Mouse (Mus musculus): ENCODE measurements around the gene Map7. TPM values are rescaled to one million over a fixed set of nuclear protein-coding genes. Genes with fewer than 3 reads are reported as not detected.

Gene Map7
- polyA plus RNA-seq, 1 experiment from 2014 or later, result 1.1 TPM

GRCm38 (mm10) chr10:20257721-20258720 is 109.8 kb downstream of the Map7 start:
- Histone ChIP-seq H3K4me2 (ENCODE audit: low read depth, severe bottlenecking) (no peak overlapping the region), H3K9ac (ENCODE audit: low read length) (no peak overlapping the region), H3K4me1 (ENCODE audit: control insufficient read depth, insufficient read depth, low read length) (0 out of 2 replicates have a peak, but pooled peaks cover 4% of the 10 kb centered on the region), H3K36me3 (ENCODE audit: control insufficient read depth, insufficient read depth, low read length) (no peaks in the 10 kb centered on the region), H3K27me3 (ENCODE audit: control insufficient read depth, insufficient read depth, low read length) (no peaks in the 10 kb centered on the region), H3K27ac (replicated peaks; ENCODE audit: low read depth, low read length) (no peak overlapping the region), H3K4me3 (ENCODE audit: low read depth, low read length) (no peak overlapping the region), H3K9me3 (ENCODE audit: control insufficient read depth, low read length) (no peaks in the 10 kb centered on the region)
- 85% methylated on average over 15 of the region's 15 CpGs for WGBS
- ATAC-seq (ENCODE audit: insufficient number of reproducible peaks, low FRiP score, low TSS enrichment, low read depth) (no peak), DNase-seq (ENCODE audit: low spot score) (no peak)

- no peak for ATAC-seq (ENCODE audit: insufficient number of reproducible peaks, low FRiP score, low TSS enrichment, low read depth)
- no peaks in the 10 kb centered on the region for H3K9me3 ChIP-seq (ENCODE audit: control insufficient read depth, low read length)
- no peaks in the 10 kb centered on the region for H3K36me3 ChIP-seq (ENCODE audit: control insufficient read depth, insufficient read depth, low read length)
- no peak overlapping the region for H3K27ac ChIP-seq (replicated peaks; ENCODE audit: low read depth, low read length)
- WGBS, result 83% methylated on average over 2 of the region's 2 CpGs
- H3K4me1 ChIP-seq (ENCODE audit: control insufficient read depth, insufficient read depth, low read length), result 0 out of 2 replicates have a peak, but pooled peaks cover 4% of the 10 kb centered on the region
- DNase-seq (ENCODE audit: low spot score), result no peak
- H3K4me3 ChIP-seq (ENCODE audit: low read depth, low read length), result no peak overlapping the region
- H3K27me3 ChIP-seq (ENCODE audit: control insufficient read depth, insufficient read depth, low read length), result no peaks in the 10 kb centered on the region
- no peak overlapping the region for H3K4me2 ChIP-seq (ENCODE audit: low read depth, severe bottlenecking)
- H3K9ac ChIP-seq (ENCODE audit: low read length), result no peak overlapping the region
Measured at GRCm38 (mm10) chr10:20259476-20259875, 111.2 kb downstream of the Map7 start.

GRCm38 (mm10) chr10:20262896-20263295 is 114.6 kb downstream of the Map7 start:
- no peak overlapping the region for H3K9ac ChIP-seq (ENCODE audit: low read length)
- DNase-seq (ENCODE audit: low spot score), result no peak
- 83% methylated on average over 6 of the region's 6 CpGs for WGBS

GRCm38 (mm10) chr10:20264479-20264878 is 116.2 kb downstream of the Map7 start:
- DNase-seq (ENCODE audit: low spot score) (no peak), ATAC-seq (ENCODE audit: insufficient number of reproducible peaks, low FRiP score, low TSS enrichment, low read depth) (no peak)
- no peak overlapping the region for H3K4me2 ChIP-seq (ENCODE audit: low read depth, severe bottlenecking)
- no peaks in the 10 kb centered on the region for H3K9me3 ChIP-seq (ENCODE audit: control insufficient read depth, low read length)
- H3K4me1 ChIP-seq (ENCODE audit: control insufficient read depth, insufficient read depth, low read length), result no peaks in the 10 kb centered on the region; the same call in 1 of the 2 replicates
- no peak overlapping the region for H3K9ac ChIP-seq (ENCODE audit: low read length)
- H3K36me3 ChIP-seq (ENCODE audit: control insufficient read depth, insufficient read depth, low read length), result no peaks in the 10 kb centered on the region
- no peak overlapping the region for H3K27ac ChIP-seq (replicated peaks; ENCODE audit: low read depth, low read length)
- H3K4me3 ChIP-seq (ENCODE audit: low read depth, low read length), result no peak overlapping the region
- no peaks in the 10 kb centered on the region for H3K27me3 ChIP-seq (ENCODE audit: control insufficient read depth, insufficient read depth, low read length)
- 91% methylated on average over 7 of the region's 7 CpGs for WGBS

More at GRCm38 (mm10) chr10:20262896-20263295, 114.6 kb downstream of the Map7 start:
- H3K27me3 ChIP-seq (ENCODE audit: control insufficient read depth, insufficient read depth, low read length), result no peaks in the 10 kb centered on the region
- no peak overlapping the region for H3K4me3 ChIP-seq (ENCODE audit: low read depth, low read length)
- no peaks in the 10 kb centered on the region for H3K9me3 ChIP-seq (ENCODE audit: control insufficient read depth, low read length)
- H3K4me1 ChIP-seq (ENCODE audit: control insufficient read depth, insufficient read depth, low read length), result 0 out of 2 replicates have a peak, but pooled peaks cover 4% of the 10 kb centered on the region
- ATAC-seq (ENCODE audit: insufficient number of reproducible peaks, low FRiP score, low TSS enrichment, low read depth), result no peak
- no peak overlapping the region for H3K4me2 ChIP-seq (ENCODE audit: low read depth, severe bottlenecking)
- no peak overlapping the region for H3K27ac ChIP-seq (replicated peaks; ENCODE audit: low read depth, low read length)
- no peaks in the 10 kb centered on the region for H3K36me3 ChIP-seq (ENCODE audit: control insufficient read depth, insufficient read depth, low read length)

- no peaks in the 10 kb centered on the region for H3K9me3 ChIP-seq (ENCODE audit: control insufficient read depth, low read length)
- H3K36me3 ChIP-seq (ENCODE audit: control insufficient read depth, insufficient read depth, low read length), result no peaks in the 10 kb centered on the region
- no peaks in the 10 kb centered on the region; the same call in 1 of the 2 replicates for H3K4me1 ChIP-seq (ENCODE audit: control insufficient read depth, insufficient read depth, low read length)
- WGBS, result 64% methylated on average over 10 of the region's 10 CpGs
- H3K27ac ChIP-seq (replicated peaks; ENCODE audit: low read depth, low read length), result no peak overlapping the region
- H3K27me3 ChIP-seq (ENCODE audit: control insufficient read depth, insufficient read depth, low read length), result no peaks in the 10 kb centered on the region
- DNase-seq (ENCODE audit: low spot score) (no peak), ATAC-seq (ENCODE audit: insufficient number of reproducible peaks, low FRiP score, low TSS enrichment, low read depth) (no peak)
- no peak overlapping the region for H3K9ac ChIP-seq (ENCODE audit: low read length)
- H3K4me3 ChIP-seq (ENCODE audit: low read depth, low read length), result no peak overlapping the region
- no peak overlapping the region for H3K4me2 ChIP-seq (ENCODE audit: low read depth, severe bottlenecking)
Measured at GRCm38 (mm10) chr10:20267032-20267431, 118.8 kb downstream of the Map7 start.

- WGBS, result 34% methylated on average over 7 of the region's 7 CpGs
- H3K27me3 ChIP-seq (ENCODE audit: control insufficient read depth, insufficient read depth, low read length), result no peaks in the 10 kb centered on the region
- no peaks in the 10 kb centered on the region for H3K36me3 ChIP-seq (ENCODE audit: control insufficient read depth, insufficient read depth, low read length)
- DNase-seq (ENCODE audit: low spot score) (no peak), ATAC-seq (ENCODE audit: insufficient number of reproducible peaks, low FRiP score, low TSS enrichment, low read depth) (no peak)
- H3K27ac ChIP-seq (replicated peaks; ENCODE audit: low read depth, low read length), result no peak overlapping the region
- no peaks in the 10 kb centered on the region; the same call in 1 of the 2 replicates for H3K4me1 ChIP-seq (ENCODE audit: control insufficient read depth, insufficient read depth, low read length)
- no peak overlapping the region for H3K9ac ChIP-seq (ENCODE audit: low read length)
- no peak overlapping the region; the same call in 1 of the 2 replicates for H3K4me2 ChIP-seq (ENCODE audit: low read depth, severe bottlenecking)
- no peak overlapping the region for H3K4me3 ChIP-seq (ENCODE audit: low read depth, low read length)
- no peaks in the 10 kb centered on the region for H3K9me3 ChIP-seq (ENCODE audit: control insufficient read depth, low read length)
Measured at GRCm38 (mm10) chr10:20268945-20269344, 120.7 kb downstream of the Map7 start.

- H3K4me3 ChIP-seq (ENCODE audit: low read depth, low read length), result no peak overlapping the region
- H3K27me3 ChIP-seq (ENCODE audit: control insufficient read depth, insufficient read depth, low read length), result no peaks in the 10 kb centered on the region
- H3K4me2 ChIP-seq (ENCODE audit: low read depth, severe bottlenecking), result no peak overlapping the region
- no peak overlapping the region for H3K27ac ChIP-seq (replicated peaks; ENCODE audit: low read depth, low read length)
- H3K9ac ChIP-seq (ENCODE audit: low read length), result no peak overlapping the region
- H3K4me1 ChIP-seq (ENCODE audit: control insufficient read depth, insufficient read depth, low read length), result no peaks in the 10 kb centered on the region; the same call in 1 of the 2 replicates
- WGBS, result 95% methylated on average over 5 of the region's 5 CpGs
- DNase-seq (ENCODE audit: low spot score) (no peak), ATAC-seq (ENCODE audit: insufficient number of reproducible peaks, low FRiP score, low TSS enrichment, low read depth) (no peak)
- H3K36me3 ChIP-seq (ENCODE audit: control insufficient read depth, insufficient read depth, low read length), result no peaks in the 10 kb centered on the region
- no peaks in the 10 kb centered on the region for H3K9me3 ChIP-seq (ENCODE audit: control insufficient read depth, low read length)
Measured at GRCm38 (mm10) chr10:20272380-20272779, 124.1 kb downstream of the Map7 start.

GRCm38 (mm10) chr10:20273278-20273677 is 125.0 kb downstream of the Map7 start:
- Histone ChIP-seq H3K4me1 (ENCODE audit: control insufficient read depth, insufficient read depth, low read length) (no peaks in the 10 kb centered on the region; the same call in 1 of the 2 replicates), H3K27me3 (ENCODE audit: control insufficient read depth, insufficient read depth, low read length) (no peaks in the 10 kb centered on the region), H3K36me3 (ENCODE audit: control insufficient read depth, insufficient read depth, low read length) (no peaks in the 10 kb centered on the region), H3K9me3 (ENCODE audit: control insufficient read depth, low read length) (no peaks in the 10 kb centered on the region), H3K4me2 (ENCODE audit: low read depth, severe bottlenecking) (no peak overlapping the region), H3K27ac (replicated peaks; ENCODE audit: low read depth, low read length) (no peak overlapping the region), H3K4me3 (ENCODE audit: low read depth, low read length) (no peak overlapping the region), H3K9ac (ENCODE audit: low read length) (no peak overlapping the region)
- DNase-seq (ENCODE audit: low spot score) (no peak), ATAC-seq (ENCODE audit: insufficient number of reproducible peaks, low FRiP score, low TSS enrichment, low read depth) (no peak)
- 64% methylated on average over 15 of the region's 15 CpGs for WGBS
